Mouse (Mus musculus): ENCODE measurements around the gene Vmn2r87.
"Not testable (repeated sequence)": the region's sequence is repeated elsewhere in the genome, so short reads cannot be mapped to it uniquely, and the experiment has no call there.

The Vmn2r87 gene

DNA sequence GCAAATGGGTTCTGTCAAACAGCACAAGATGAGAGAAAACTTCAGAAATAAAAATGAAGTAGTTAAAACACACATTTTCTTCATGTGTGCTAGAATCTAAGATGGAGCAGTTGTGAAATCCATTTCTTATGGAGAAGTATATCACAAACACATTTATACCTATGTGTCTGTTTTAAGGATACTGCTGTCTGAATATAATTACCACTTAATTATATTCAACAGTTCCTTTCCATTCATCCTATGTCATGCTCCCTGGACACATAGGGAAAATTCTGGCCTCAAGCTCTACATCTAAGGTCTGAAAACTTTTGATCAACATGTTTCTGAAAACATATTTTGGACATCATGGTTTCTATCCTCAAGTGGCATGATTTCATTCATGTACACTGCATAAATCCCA lies at the start of gene Vmn2r87:
Vmn2r87 (minus strand) TSS at position 101 of the 400 bp plus-strand sequence.
- DNase-seq (ENCODE audit: extremely low spot score) = no peak

- not testable (repeated sequence) for DNase-seq (ENCODE audit: extremely low spot score)
Measured at GRCm38 (mm10) chr10:130544331-130544730, 47.1 kb upstream of the Vmn2r87 start.

- peak; percentile 76 for DNase-seq (ENCODE audit: extremely low spot score)
Measured at GRCm38 (mm10) chr10:130541931-130542691, 44.9 kb upstream of the Vmn2r87 start.

DNA sequence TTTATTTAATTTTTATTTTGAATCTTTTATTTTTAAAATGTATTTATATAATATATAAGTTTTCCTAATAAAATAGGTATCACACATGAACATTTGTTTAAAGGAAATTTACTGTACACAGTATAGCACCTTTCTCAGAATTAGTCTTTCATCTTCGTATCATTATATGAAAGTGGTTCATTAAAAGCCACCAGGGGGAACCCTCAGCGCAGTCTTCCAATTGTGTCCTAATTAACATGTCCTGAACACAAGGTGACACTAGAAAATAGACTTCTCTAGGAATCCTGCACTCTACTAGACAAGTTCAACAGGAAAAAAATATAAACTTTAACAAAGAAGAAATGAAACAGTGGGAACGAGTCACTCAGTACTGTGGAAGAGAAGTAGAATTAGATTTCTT lies 38.9 kb upstream of the Vmn2r87 start:
- DNase-seq (ENCODE audit: extremely low spot score) = no peak

DNA sequence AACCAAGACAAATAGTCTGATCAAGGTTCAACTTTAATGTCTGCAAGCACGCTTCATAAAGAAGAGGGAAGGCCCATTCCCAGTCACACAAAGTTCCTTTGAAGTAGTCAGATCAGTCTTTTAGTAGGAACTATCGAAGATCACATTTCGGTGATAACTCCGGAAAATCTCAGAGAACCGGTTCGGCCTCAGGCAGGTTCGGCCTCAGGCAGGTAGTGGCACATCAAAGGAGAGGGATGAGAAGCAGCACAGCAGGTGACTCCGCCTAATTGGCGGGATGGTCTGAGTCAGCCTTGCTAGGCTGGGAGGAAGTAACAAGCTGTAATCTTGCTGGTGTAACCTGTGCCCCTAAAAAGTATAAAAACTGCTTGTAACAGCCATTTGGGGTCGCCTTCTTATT lies 30.7 kb upstream of the Vmn2r87 start:
- no peak for DNase-seq (ENCODE audit: extremely low spot score)

DNA sequence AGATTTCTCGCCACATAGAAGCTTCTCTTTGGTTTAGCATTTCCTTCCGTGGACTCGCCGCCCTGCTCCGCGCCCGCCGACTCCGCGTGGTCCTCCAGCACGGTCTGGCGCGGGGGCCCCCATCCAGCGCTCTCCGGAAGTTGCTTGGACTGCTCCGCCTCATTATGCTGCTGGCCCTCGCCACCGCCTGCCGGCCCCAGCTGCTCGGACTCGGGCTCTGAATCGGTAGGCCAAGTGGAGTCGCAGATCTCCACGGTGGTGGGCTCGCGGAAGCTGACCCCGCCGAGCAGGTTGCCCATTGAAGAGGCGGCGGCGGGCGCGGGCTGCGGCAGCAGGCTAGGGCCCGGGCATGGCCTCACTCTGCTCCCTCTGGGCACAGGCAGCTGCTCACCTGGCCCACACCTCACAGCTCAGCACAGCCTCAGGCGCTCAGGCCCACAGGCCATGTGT lies 26.9 kb downstream of the Vmn2r87 start:
- peak; percentile 77 for DNase-seq (ENCODE audit: extremely low spot score)

DNA sequence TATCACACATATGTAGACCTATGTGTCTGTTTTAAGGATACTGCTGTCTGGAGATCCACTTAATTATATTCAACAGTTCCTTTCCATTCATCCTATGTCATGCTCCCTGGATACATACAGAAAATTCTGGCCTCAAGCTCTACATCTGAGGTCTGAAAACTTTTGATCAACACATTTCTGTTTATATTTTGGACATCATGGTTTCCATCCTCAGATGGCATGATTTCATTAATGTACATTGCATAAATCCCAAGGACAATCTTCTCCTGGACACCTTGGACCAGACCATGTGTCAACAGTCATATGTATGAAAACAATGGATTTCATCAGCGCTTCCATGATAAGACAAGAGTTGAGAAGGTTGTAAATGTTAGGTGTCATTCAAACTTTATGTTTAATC lies 41.2 kb downstream of the Vmn2r87 start, which contains the start of gene Vmn2r86:
Vmn2r86 (minus strand) TSS at position 101 of the 400 bp plus-strand sequence.
- not testable (repeated sequence) for DNase-seq (ENCODE audit: extremely low spot score)

GRCm38 (mm10) chr10:130444776-130445175 lies 52.4 kb downstream of the Vmn2r87 start:
- no peak for DNase-seq (ENCODE audit: extremely low spot score)

- DNase-seq (ENCODE audit: extremely low spot score) = not testable (repeated sequence)
Measured at GRCm38 (mm10) chr10:130434185-130434898, 62.9 kb downstream of the Vmn2r87 start.

- not testable (repeated sequence) for DNase-seq (ENCODE audit: extremely low spot score)
Measured at GRCm38 (mm10) chr10:130429603-130430002, 67.6 kb downstream of the Vmn2r87 start, which contains the start of gene Vmn2r85. Gene Vmn2r85 (minus strand): TSS chr10:130429703.

DNA sequence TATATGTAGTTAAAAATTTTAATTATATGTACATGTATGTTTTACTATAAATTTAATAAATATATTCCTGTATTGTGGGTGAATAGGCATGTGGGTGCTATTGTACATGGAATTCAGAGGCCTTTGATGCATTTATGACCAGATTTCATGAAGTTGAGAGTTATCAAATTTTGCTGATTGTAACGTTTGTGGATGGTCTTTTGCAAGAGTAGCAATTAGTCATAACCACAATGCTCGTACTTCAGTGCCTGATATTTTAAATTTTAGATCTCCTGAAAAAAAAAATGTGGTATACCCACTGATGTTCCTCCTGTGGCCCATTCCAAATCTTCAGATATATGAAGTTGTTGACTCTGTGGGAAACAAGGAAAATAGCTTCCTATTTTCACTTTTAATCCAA lies 74.8 kb downstream of the Vmn2r87 start:
- DNase-seq (ENCODE audit: extremely low spot score) = not testable (repeated sequence)

Data from embryo, embryonic 9.5 days (tissue).